Mouse (Mus musculus) thymus, postnatal 4 days (tissue): ENCODE measurements at regions not wholly inside any gene's neighbourhood (a gene's known extent, or its start where the extent isn't known, plus 50 kb on each side); places are given as distances from the start of the nearest gene placed in this dataset.

ENCODE experiments used
- DNase-seq: peaks from one replicate; pipeline ENCODE4 v3.0.0; 2021

DNA sequence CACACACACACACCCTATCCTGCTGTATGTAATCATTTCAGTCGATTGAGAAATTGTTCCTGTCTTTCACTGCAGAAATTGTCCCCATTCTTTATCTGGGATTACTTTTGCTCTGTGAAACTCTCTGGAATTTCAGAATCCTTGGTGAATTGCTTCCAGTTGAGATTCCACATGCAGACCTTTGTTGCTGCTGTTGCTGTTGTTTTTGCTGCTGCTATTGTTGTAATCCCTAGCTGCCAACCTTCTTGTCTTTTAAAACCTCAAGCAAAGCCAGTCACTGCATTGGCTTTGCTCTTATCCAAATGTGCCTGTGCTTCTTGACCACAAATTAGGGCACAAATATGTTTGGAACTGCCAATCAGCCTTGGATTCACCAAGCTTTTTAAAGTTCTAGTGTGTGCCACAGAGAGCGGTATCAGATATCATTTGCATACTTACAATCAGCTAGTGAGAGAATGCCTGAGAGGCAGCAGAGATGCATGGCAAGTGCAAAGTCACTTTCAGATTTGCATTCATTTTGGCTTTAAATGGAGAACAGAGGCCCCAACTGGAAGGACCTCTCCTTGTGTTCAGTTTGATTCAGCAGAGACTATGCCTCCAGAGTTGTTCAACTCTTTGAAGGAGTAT is 1187.0 kb upstream of the Map3k7 start:
- no peak for DNase-seq

GRCm38 (mm10) chr4:30781649-30782048 is 1182.2 kb upstream of the Map3k7 start:
- DNase-seq: no peak

DNA sequence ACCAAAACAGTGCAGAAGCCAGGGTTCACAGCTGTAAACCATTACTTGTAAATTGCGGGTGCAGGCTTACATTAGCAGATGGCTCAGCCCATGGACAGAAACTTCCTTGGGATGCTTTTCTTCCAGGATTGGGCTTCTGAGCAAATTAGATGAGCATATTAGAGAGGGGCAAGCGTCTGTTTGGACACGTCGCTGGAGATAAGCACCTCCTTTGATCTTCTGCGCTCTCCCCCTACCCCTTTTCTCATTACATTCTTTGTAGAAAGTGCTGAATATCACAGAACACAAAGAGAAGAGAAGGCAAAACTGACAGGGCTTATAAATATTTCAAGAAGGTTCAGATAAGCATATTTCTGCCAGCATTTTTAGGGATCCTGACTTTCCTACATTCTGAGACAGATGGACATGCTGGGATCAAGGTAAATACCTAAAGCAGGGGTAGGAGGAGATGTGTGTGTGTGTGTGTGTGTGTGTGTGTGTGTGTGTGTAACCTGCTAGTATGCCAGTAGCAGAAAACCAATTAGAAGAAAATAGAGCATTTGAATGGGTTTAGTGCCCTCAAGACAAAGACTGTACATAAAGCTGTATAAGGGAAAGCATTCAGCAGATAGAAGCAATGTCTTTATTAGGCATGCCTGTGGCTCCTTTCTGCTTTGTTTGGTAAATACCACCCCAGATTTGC is 1173.8 kb upstream of the Map3k7 start:
- no peak for DNase-seq

- no peak for DNase-seq
Observed at GRCm38 (mm10) chr4:30809798-30810197, 1154.1 kb upstream of the Map3k7 start.

DNA sequence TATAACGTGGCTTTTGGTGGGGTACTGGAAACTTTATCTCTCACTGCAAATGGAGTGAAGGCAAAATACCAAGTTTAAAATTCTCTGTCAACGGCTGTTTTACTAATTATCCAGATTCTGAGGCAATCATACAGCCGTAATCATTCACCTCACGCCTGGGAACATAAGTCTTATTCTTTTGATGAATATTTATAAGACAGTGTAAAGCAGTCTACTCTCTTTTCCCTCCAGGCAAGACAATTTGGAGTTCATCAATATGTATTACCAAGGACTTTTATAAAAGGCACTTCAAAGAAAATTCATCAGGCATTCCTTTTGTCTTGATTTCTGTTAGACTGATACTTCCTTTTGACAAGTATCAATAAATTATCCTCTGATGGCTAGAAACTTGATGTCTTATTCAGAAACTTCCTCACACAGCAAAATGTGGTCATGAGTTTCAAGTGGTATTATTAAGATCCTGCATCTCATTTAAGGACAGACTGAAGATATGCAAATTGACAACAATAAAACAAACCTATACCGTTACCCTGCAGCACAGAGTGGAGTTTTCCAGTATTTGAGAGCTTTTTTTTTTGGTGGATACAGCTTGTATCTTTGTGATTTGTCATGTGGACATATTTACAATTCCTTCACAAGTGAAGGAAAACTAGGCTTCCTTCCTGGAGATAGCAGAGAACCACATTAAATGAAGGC is 1108.4 kb upstream of the Map3k7 start:
- DNase-seq: no peak

DNA sequence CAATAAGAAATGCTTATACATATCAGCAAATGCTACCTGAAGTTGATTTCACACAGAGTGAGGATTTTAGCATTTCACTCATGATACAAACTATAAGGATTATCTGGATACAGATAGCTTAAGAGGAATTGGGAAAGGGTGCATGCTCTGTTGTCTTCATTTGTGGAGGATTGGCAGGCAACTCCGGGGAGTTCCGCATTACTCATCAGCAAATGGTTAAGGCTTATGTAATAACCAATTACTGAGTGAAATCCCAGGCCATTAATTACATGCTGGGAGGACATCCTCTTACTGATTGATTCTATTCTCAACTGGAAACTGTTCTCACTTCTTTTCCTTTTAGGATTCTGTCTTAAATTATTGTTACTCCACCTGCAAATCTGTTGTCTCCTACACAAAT is 1058.9 kb upstream of the Map3k7 start:
- DNase-seq: no peak

- no peak for DNase-seq
Observed at GRCm38 (mm10) chr4:30922944-30923343, 1041.0 kb upstream of the Map3k7 start.

DNA sequence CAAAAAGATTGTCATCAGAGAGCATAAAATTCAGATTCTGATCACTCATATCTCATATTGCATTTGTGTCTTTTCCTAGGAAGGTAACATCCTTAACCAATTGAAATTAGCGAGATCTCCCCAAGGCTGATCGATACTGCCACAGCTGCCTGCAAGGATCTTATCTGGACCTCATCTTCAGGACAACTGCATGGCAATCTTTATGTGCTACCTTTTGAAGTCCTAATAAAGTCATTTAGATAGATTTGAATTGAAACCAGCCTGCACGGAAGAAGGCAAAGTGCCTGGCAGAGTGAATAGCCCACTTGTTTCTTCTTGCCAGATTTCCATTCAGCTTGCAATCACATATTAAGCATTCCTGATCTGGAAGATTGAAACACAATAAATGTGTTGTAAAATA is 1031.5 kb upstream of the Map3k7 start:
- DNase-seq: no peak

GRCm38 (mm10) chr4:30933030-30933987 is 1030.6 kb upstream of the Map3k7 start:
- DNase-seq: no peak

GRCm38 (mm10) chr4:30983611-30984010 is 980.3 kb upstream of the Map3k7 start:
- no peak for DNase-seq

- no peak for DNase-seq
Observed at GRCm38 (mm10) chr4:31012006-31012405, 951.9 kb upstream of the Map3k7 start.

DNA sequence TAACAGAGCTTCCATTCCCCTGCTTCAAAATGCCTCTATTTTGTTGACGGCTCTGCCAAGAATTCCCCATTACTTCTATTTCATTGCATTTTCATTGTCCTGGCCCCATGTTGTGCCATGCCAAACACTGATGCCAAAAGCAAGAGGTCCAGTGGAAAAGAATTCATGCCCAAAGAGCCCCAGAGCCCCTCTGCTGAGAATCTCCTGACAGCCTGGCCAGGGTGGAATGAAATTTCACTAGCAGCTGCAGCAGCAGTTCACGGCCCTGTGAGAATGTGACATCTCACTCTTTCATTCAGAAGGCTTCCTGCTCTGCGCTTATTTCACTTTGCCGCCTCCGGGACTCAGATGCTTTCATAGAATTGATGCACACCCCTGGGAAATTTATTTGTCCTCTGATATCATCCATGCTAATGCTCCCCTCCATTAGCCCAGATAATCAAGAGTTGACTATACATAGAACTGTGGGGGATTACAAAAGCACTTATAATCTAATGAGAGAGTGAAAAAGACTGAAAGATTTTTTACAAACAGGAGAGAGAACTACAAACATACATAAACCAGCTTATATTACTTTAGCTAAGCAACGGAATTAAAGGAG is 911.7 kb upstream of the Map3k7 start:
- DNase-seq: no peak

GRCm38 (mm10) chr4:31076236-31076635 is 887.7 kb upstream of the Map3k7 start:
- DNase-seq: no peak

DNA sequence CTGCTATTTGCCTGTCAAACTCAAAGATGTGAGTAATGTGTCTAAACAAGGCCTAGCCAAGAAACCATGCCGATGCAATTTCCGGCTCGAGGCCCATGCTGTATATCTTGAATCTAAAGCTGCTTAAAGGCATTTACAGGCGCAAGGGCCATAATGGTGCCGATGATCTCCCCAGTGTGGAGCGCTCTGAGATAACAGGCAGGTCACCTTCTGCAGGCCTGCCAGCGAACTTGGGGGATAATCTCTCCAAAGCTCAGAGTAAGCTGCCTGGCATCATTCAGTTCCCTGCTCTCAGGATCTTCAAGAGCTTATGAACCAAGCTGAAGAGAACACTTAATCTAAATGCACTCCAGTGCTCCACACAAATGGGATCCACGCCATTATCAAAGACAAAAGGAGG is 842.3 kb upstream of the Map3k7 start:
- no peak for DNase-seq

DNA sequence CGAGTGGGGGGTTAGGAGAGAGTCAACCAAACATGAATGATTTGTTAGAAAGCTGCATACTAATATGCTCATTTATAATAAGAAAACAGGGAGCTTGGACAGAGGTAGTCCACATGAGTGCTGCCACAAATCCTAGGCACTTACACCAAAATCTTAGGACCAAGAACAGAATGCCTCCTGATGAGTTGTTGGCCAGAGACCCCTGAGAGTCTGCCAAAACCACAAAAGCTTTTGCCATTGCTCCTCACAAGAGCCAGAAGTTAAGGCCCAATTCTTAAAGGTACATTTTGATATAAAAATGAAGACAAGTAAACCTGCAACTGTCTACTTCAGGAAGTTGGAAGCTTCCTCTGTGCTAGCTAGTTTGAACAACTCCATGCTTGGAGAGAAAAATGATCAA is 820.7 kb upstream of the Map3k7 start:
- no peak for DNase-seq

DNA sequence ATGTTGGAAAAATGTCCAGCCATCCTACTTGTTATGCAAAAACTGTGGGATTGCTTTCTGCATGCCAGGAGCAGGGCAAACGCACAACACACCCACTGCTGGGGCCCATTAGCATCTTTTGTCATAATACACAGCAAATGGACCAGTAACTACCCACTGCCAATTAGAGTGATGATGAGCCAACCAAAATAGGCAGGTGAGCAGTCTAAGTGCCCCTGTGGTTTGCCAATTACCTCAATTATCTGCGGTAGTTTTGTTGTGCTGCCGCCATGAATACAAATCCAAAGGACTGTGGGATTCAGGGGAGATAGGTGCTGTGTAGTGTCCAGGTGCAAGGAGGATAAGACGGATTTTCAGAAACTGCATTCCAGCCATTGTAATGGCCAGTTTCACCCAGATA is 796.5 kb upstream of the Map3k7 start:
- no peak for DNase-seq

GRCm38 (mm10) chr4:31168357-31168756 is 795.5 kb upstream of the Map3k7 start:
- DNase-seq: no peak

DNA sequence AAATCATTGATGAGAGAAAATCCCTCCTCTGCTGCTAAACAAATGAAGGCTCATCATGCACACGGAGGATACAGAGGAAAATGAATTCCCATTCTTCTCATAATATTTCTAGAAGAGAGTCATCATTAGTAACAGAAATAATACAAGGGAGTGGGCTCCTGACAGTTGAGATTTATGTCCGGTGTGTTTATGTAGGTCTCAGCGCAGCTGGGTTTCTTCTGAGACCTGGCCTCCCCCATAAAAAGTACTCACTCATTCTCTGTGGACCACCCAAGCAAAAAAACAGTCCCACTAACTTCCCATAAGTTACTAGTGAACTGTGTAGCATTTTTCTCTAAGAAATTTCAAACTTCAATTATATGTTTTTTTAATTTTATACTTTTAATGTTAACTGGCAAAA is 792.7 kb upstream of the Map3k7 start:
- DNase-seq: no peak

DNA sequence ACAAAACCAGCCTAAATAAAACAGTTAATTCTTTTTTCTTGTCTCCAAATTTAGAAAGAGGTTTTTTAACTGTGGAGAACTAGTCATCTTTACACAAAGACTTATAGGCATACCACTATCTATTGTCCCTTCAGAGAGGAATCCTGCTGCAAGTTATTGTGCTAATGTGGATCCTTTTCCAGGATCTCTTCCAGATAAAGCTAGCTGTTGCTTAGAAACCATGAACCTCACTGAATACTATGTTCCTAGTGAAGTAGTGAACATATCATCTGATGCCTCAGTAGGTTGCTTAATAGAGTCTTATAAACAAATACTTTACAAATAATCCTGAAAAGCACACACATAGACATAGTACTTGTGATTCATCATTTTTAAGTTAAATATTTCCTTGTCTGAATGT is 766.0 kb upstream of the Map3k7 start:
- no peak for DNase-seq

DNA sequence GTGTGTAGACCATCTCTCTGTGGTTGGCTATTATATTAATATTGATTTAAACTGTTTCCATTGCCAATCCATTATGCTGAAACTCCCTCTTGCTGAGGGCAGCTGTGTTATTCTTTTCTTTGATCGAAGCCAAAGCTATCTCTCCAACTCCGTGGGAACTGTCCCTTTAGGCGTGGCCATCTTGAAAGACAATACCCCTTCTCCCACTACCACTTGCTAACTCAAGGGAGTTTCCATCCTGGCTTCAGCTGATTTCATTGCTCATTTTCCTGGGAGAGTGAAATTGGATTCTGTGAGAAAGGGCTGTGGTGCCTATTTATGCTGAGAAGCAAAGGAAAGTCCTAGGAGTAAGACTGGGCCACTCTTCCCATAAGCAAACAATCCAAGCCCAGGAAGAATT is 760.6 kb upstream of the Map3k7 start:
- DNase-seq: no peak

GRCm38 (mm10) chr4:31205332-31205970 is 758.4 kb upstream of the Map3k7 start:
- no peak for DNase-seq

DNA sequence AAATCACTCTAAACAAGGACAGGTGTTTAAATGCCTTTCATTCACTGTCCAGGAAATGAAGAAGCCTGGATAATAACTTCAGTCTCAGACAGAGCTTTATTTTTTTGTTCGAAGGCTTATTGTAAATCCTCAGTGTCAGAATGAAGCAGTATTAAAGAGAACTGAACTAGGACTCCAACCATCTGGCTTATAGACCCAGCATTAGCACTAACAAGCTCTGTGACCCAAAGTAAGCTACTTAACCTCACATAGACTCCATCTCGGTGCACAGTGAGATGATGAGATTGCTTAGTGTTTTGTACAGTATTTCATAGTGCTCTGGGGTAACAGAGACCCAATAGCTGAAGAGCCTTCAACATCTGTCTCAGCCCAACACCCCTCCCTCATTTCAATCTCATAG is 738.2 kb upstream of the Map3k7 start:
- DNase-seq: no peak
